Mouse (Mus musculus): ENCODE data around the gene Ipo5.

The Ipo5 gene

DNA sequence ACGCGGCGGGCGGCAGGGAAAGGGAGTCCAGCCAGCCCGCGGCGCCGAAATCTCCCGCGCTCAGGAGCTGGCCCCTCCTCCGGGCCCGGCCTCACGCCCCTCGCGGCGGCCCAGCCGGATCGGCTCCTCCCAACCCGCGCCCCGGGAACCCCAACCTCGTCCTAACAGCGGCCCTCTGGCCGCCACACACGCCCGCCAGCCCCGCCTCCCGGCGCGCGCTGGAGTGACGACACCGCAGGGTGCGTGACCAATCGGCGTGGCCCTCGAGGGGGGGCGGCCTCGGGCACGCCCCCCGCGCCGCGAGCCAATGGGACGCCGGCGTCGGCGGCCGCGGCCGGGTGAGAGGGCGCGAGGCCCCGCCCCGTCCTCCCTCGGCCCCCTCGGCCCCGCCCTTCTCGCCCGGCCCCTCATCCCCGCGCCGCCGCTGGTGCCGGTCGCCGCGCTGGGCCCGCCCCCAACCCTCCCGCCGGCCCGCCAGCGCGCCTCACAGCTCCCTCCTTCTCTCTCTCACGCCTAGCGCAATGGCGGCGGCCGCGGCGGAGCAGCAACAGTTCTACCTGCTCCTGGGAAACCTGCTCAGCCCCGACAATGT is at the start of gene Ipo5:
Gene Ipo5 (plus strand): TSS at position 492 of the 592 bp plus-strand sequence.
- DNase-seq (ENCODE audit: low spot score): peak; percentile 93

DNA sequence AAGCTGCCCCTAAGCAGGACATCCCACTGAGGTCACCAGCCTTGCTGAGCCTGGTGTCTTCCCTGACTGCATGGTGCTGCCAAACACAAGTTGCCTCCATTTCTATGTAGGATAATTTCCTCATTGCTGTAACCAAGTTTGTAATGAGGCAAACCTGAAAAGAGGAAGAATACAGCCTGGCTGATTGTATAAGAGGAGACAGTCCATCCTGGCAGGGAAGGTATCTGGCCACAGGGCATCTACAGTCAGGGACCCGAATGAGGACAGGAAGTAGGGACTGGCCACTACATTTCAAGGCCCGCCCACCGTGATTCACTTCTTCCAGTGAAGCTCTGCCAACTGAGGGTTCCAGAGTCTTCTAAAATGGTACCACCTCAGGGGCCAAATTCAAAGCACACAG is 47.8 kb upstream of the Ipo5 start:
- no peak for DNase-seq (ENCODE audit: low spot score)

DNA sequence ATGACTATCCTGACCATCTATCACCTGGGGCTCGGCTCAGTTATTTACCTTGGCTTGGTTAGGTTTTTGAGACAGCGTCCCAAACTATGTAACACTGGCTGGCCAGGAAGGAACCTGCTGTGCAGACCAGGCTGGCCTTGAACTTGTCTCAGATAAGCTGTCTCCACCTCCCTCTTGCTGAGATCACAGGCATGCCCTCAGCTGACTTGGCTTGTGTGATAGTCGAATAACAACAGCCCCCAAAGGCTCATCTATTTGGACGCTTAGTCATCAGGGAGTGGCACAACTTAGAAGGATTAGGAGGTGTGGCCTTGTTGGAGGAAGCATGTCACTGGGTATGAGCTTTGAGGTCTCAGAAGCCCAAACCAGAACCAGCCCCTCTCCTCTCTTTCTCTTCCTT is 46.1 kb upstream of the Ipo5 start:
- no peak for DNase-seq (ENCODE audit: low spot score)

DNA sequence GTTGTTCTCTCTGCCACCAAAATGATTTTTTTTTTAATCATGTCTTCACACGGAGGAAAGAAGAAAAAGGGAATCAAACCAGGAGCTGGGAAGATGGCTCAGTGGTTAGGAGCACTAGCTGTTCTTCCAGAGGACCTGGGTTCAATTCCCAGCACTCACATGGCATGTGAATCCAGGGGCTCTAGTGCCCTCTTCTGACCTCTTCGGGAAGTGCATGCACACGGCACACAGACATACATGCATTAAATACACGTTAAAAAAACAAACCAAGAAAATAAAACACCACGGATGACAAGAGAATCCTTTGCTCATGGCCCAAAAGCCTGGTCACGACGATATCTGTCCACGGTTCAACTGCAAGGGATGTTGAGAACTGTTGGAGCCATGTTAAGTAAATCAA is 44.5 kb upstream of the Ipo5 start:
- no peak for DNase-seq (ENCODE audit: low spot score)

DNA sequence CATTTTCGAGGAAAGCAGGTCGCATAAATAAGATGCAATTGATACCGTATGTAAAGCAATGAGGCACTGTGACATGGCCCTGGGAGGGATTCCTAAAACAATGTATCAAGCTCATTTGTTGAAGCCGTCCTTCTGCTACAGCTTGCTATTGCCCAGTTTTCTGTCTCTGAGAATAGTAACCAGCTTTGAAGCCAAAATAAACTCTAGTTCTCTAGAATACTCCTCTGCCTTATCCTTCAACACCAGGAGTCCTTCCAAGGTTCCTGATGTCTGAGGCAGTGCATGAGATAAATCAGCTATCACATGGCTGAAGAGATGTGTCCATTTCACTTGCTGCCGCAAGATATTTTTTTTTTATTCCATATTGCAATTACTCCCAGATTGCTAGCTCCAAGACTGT is 43.9 kb upstream of the Ipo5 start:
- DNase-seq (ENCODE audit: low spot score): no peak

DNA sequence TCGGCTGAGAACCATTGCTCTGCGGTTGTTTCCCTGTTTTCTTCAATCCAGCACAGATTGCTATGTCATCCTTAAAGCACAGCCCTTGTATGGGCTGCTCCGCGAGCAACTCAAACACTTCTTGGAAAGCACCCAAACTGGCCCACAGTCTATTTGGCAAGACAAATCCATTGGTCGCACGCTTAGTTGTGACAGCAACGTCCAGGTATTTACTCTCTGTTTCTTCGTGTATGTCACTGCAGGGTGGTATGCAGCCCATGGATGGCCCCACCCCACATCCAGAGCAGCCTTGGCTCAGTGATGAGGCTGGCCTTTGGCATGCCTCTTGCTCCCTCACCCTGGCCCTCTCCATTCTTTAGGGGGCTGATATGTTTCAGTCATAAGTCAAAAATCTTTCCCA is 42.5 kb upstream of the Ipo5 start:
- DNase-seq (ENCODE audit: low spot score): no peak

DNA sequence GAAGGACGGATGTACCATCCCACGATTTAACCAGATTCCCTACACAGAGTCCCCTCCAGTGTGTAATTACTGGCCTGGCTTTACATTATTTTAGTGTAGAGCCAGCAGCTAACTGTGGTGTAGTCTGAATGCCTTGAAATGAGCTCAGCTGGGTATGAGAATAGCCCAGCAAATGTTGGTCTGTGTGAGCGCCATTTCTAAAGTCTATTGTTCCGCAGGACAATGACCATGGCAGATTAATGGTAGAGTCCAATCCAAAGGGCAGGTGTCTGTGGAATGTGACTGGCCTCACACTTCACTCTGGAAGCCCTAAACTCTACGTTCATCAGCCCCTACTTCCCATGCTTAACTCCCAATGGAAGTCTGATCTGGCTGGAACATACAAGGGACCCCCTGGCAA is 40.3 kb upstream of the Ipo5 start:
- no peak for DNase-seq (ENCODE audit: low spot score)

DNA sequence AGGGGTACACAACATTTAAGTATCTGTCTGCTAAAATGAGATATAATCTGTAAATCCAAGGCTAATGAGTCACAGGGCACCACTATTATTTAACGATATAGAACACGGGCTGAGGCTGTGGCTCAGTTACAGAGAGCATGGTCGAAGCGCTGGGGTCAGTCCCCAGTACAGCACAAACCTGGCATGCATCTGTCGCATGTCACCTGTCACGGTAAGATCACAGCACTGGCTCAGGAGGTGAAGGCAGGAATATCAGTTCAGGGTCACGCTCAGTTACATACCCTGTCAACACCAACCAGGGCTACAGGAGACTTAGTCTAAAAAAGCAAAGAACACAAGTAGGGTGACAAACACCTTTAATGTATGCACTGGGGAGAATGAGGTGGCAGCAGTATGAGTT is 36.6 kb upstream of the Ipo5 start:
- no peak for DNase-seq (ENCODE audit: low spot score)

DNA sequence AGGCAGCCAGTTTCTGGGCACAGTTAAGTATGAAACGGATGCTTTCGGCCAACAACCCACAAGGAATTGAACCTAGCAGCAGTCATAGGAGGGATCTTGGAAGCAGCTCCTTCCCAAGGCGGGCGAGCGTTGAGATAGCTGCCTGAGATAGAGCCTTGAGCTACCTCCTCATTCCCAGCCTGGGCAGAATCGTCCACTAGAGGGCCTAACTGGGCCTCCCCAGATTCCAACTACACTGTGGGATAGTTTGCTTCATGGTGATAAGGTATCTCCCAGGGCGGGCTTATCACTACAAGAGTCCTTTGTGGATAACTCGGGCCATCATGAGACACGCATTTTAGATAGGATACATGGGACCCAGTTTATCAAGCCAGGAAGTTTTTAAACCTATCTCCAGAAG is 35.9 kb upstream of the Ipo5 start:
- no peak for DNase-seq (ENCODE audit: low spot score)

DNA sequence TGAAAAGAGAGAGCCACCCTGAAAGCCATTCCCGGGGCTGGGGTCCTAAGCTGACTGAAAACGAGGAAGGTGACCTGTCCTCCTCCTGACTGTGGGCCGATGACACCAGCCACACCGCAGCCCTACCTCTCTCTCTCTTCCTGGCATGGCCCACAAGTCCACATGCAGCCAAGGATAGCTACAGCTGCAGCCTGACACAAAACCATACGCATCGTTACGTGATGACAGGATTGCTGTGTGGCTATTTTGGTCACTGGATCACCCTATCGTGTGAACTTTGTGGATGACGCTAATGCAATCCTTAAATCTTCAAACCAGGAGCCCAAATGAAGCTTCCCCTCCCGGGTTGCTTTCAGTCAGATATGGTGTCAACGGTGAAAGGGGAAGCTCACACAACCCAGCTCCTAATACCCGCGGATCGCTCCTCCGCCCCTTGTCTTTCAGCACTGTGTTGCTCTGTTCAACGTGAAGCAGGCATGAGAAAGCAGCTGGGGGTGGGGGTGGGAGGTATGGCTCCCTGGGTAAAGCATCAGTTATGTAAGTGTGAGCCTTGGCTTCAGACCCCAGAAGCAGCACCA is 35.1 kb upstream of the Ipo5 start:
- DNase-seq (ENCODE audit: low spot score): no peak

DNA sequence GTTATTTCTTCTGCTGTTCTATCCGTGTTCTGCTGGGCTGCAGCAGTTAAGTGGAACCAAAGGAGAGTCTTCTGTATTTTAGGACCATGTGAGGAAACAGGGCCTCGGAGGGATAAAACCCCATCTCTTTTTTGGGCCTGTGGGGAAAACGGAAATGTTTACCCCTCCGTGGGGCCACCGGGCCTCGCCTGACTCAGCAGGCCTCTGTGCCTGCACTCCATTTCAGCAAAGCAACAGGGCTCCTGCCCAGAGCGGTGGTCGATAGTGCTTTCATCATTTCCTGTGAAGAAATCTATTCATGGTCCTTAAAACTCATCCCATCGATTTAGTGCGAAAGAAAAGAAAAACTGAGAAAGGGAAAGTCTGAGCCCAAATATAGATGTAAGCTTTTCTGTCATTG is 33.9 kb upstream of the Ipo5 start:
- DNase-seq (ENCODE audit: low spot score): no peak

DNA sequence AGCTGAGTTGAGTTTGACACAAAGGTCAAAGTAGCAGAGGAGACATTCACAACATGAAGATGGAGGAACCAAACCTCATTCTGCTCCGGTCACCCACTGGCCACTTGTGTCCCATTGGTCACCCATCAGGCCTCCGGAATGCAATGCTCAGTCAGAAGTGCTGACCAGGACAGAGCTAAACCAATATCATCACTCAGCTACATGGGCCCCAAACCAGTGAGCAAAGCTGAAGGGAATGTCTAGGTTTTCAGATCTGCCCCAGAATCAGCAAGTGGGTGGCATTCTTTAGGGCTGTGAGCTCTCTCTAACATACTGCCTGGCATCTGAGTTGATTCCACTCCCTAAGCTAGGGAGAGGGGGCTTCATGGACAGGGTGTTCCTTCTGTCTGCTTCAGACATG is 32.0 kb upstream of the Ipo5 start:
- DNase-seq (ENCODE audit: low spot score): no peak

DNA sequence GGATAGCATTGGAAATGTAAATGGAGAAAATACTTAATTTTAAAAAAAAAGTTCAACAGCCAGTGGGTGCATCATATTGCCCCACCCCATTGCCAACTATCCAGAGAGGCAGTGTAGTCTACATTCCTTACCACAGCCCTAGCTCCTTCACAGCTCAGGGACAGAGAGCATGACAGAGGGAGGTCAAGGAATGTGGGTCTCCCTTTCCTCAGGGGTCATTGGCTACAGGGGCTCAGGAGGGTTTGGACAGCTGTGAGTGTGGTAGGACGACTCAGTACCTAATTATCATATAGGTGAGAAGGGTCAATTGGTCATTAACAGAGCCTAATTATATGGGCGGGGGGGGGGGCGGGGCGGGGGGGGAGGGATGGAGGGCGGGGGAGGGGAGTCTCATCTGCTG is 30.4 kb upstream of the Ipo5 start:
- no peak for DNase-seq (ENCODE audit: low spot score)

DNA sequence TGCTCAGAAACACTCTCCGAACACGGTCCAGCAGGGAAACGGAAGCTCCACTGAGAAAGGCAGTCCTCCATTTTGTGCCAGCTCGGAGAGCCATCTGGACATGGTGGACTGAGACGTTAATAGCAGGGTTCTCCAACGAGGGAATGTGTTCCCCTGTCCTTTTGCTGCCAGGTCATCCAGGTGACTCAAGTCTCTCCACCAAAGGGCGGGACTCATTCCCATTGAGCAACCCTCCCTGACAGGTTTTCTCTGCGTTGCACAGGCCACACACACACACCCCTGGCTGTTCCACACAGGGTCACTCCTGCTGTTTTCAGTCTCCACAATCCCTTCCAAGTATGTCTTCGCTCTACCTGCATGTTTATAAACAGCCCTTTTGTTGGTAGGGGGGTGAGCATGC is 30.0 kb upstream of the Ipo5 start:
- no peak for DNase-seq (ENCODE audit: low spot score)

DNA sequence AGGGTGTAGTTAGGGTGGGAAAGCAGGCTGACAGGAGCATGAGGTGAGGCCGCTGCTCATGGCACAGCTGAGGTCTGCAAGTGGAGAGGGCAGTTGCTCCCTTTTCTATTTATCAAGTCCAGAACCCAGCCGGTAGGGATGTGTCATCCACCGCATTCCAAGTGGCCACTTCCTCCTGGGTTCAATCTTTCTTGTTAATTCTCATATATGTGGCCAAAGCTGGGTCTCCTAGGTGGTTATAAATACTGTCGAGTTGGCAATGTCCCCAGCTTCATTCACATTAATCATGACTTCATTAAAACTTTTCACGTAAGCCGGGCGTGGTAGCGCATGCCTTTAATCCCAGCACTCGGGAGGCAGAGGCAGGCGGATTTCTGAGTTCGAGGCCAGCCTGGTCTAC is 22.3 kb upstream of the Ipo5 start:
- DNase-seq (ENCODE audit: low spot score): no peak

DNA sequence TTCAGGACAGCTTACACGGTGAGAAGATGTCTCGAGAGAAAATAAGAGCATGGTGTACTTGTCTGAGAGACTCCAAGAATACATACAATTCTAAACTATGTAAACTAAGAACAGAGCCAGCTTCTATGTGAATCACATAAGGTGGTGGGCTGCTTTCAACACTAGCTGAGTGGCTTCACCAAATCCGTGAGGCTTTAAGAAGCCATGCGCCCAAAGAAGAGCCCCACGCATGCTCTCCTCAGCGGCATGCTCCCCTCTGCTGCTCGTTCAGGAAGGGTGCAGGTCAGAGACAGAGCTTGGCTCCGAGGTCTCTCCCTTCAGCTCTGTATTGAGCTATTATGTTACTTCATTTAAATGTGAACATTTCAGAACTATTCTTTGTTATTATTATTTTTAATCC is 18.7 kb upstream of the Ipo5 start:
- no peak for DNase-seq (ENCODE audit: low spot score)

DNA sequence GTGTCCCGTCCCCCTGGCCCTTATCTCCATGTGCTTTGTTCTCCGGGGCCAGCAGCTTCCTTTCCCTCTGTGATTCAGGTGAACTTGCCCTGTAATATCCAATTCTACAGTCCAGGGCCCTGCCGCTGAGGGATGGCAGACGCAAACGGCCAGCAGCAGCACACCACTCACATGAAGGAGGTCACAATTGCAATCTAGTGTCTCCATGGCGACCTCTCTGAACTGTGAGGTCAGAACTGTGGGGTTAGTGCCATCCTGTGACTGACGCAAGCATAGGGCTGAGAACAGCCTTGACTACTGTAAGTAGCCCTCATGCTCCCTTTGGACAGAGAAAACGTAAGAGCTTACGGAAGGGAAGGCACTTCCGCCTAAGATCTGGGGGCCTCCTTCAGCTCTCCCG is 14.4 kb upstream of the Ipo5 start:
- DNase-seq (ENCODE audit: low spot score): no peak

DNA sequence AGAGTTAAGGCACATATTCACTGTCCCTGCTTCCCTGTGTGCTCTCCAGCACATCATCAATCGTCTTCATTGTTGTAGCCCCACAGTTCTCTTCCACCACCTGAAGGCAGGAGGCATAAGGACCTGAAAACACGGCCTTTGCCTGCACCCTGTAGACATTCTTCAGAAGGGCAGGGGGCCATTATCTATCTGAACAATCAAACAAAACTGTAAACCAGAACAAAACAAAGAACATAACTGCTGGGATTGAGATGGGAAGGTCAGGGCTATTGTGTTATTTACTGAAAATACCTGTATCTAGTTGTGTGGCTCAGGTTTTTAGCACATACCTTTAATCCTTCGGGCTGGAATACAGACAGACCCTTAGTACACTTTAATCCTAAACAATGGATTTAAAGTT is 12.1 kb upstream of the Ipo5 start:
- DNase-seq (ENCODE audit: low spot score): no peak

DNA sequence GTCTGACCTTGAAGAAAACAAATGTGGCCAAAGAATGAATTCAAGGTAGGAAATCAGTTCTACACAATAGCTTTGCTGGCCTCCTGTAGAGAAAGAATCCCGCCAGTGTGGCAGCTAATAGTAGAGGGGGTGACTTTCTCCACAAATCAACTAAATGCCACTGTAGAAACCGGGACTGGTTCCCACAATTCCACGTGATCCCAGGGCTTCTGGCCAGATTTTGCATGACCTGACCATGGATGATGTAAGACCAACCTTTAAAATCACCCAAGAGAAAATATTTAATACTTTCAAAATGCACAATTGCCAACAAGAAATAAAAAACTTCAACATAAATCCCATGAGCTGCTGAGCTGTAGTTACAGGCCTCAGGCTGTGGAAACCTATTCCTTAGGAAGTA is 1.6 kb upstream of the Ipo5 start:
- peak; percentile 10 for DNase-seq (ENCODE audit: low spot score)

DNA sequence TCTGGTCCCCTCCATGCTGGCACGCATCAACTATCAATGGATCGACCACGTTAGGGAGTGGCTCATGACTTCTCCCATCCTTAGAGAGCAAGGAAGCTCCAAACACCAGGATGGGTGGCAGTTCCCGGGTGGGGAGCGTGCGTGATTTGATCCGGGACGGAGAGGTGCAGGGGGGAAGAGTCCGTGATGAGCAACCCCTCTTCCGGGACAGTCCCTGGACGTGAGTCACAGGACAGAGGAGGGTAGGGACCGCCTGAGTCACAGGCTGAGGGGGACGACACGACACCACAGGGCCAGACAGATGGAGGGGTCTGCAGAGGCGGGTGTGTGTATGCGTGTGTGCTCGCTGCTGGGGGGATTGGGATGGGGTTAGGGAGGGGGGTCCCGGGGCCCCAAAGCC is 704 bp upstream of the Ipo5 start:
- no peak for DNase-seq (ENCODE audit: low spot score)

DNA sequence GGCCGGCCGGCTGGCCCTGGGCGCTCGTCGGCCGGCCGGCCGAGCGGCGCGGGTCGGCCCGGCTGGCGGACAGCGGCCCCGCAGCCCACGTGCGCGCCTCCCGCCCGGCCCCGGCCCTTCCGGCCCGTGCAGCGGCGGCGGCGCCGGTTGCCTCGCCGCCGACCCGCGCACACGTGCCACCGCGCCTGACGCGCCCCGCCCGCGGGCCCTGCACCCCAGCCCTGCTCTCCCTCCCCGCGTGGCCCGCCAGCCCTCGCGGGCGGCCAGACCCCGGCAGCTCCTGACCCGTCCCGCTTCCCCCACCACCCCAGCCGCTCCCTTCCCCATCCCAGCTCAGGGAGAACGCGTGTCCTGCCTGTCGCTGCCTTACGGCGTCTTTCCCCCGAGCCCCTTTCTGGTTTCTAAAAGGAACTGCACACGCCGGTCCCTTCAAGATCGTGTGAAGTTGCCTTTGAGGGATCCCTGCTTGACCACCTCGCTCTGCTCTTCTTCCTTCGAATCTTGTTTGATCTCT is 421 bp downstream of the Ipo5 start:
- DNase-seq (ENCODE audit: low spot score): peak; percentile 9

DNA sequence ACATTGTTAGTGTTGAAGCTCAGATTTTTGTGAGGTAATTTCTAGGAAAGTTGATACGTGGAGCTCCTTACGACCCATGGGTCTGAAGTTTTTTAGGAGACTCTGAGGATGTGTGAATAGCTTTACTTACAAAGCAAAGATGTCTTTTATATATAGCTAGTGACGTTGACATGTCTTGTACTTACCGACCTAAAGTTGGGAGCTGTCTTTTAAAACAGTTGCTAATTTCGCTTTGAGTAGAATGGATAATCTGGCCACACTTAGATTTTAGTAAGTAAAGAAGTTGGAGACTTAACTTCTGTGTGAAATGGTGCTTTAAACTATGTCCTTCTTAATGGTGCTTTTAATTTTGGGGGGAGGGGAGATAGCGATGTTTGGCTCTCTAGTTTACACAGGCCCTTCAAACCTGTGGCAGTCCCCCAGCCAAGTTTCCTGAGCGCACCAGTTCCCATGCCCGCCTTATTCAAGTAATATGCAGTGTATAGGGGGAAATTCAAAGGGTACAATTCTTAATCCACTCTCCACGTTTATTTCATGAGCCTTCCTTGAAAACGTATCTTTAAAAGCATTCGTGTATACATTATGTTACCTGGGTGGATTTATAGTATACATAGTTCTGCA is 1.2 kb downstream of the Ipo5 start:
- no peak for DNase-seq (ENCODE audit: low spot score)

DNA sequence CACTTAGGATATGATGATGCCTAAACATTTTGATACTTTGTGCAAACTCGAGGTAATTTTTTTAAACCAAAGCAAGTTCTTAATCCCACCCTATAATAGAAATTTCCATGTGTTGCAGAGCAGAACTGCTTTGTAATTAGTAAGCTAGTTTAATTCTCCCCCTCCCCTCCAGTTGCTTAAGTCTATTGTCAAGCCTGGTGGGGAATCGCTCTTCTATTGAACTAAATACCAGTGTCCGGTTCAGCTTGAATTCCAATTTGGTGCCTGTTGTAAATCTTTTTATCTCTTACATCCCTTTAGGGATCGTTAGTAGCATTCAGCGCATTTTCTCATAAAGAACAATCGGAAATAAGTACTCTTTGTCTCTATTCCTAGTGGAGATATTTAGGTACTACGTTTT is 1.9 kb downstream of the Ipo5 start:
- DNase-seq (ENCODE audit: low spot score): no peak

DNA sequence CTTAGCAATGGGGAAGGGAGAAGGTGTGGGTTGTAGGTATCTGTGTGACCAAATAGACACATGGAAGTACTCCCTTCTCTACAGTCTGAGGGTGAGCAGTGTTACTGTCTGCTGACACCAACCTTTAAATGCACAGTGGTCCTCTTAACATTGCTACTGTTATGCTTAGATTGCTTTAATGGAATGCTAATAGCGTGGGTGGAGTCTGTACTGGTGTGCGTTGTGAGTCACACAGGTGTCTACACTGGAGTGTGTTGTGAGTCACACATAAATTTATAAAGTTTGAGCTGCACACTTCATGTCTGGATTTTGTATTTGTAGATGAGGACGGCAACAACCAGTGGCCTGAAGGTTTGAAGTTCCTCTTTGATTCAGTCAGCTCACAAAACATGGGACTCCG is 10.8 kb downstream of the Ipo5 start:
- DNase-seq (ENCODE audit: low spot score): no peak
